Mouse (Mus musculus): ENCODE results near the gene Dus3l.

Dus3l gene

DNA sequence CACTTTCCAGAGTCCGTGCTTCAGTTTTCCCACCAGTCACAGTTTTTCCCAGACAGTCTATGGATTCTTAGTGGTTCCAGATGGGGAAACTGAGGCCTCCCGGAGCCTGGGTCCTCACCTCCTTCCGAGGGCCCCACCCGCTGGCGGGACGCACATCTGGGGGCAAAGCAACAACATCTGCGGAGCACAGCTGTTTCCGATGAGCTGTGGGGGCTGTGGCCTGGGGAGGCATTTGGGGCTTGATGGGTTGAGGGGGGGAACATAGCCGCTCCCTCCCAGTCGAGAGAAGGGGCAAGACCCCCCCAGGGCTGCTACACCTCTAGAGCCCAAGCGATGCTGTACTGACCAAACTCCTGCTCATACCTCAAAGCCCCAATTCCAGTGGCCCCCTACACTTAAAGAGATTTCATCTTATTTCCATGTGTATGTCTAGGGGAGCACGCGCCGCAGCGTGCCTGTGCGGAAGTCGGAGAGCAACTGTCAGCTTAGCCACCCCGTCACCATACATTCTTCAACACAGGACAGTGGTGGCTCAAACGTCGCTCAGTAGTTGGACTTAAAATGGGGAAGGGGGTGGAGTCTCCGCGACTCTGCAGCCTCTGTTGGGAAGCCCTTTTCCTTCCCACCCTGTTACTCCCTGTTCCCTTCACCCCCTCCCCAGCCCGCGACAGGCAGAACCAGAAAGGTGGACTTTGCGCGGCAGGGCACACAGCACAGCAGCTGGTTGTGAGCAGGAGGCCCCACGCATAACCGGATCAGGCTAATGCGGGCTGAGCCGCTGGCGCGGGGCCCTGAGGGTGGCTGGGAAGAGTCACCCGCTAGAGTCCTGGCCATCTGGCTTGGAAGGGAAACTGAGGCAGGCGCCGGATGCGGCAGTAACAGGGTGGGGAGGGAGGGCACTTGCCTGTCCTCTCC lies 10.0 kb upstream of the Dus3l start:
- CTCF ChIA-PET, result no interaction called here

DNA sequence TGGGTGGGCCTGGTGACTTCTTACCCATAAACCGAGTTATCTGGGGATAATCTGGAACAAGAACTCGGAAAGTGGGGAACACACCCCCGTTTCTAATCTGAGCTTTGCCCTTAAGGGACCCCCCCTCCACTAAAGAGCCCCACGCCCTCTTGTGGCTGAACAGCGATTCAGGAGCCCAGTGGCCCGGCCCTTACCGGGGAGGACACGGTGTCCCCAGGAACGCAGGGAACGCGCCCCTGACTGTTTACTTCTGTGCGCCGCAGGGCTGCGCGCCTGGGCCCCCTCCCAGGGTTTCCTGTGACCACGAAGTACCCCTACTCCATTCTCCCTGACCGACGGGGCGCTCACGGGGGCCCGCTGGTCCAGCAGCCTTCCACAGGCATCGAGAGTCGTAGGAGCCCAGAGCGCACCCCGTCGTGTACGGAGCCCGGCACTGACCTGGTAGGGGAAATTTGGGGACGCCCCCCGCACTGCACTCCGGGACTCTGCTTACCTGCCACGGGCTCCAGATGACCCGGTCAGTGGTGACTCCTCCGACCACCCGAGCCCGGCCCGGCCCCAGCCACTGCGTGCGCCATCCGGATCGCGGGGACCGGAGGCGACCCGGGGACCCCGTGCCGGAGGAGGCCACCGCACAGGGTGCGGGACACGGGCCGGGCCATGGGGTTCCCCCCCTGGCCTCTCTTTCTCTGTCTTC lies 7.7 kb upstream of the Dus3l start:
- CTCF ChIA-PET, result no interaction called here

DNA sequence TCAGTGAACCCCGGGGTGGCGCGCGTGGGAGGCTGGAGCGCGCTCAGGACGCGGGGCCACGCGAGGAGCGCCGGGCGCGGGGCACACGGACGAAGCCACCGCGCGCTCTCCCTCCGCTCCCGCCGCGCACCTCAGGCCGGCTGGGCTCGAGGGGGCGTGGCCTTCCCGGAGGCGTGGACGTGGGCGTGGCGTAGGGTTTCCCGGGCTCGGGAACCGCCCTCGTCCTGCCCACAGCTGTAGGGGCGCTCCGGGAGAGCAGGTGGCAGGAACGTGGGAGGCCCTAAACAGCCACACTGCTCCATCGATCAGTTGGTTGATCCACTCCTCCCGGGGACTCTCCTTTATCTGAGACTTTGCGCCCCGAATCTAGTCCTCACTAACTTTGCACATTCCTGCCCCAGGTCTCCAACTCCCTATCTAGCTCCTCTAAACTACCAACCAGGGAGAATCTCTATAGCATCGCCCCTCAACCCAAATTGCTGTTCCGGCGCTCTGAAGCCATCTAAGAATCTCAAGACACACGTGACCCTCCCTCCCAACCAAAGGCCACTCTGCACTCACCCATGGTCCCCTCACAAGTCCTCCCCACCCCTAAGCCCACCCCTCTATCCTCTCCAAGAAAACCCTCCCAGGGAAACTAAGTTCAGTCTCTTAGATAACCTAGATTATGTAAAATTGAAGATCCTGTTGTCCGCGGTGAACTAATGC lies 7.0 kb upstream of the Dus3l start, which contains the start of gene Nrtn:
Gene Nrtn (minus strand): TSS at position 115 of the 708 bp plus-strand sequence.
- CTCF ChIA-PET, result interaction anchor here (0.7 kb wide), 1 partner anchor 51 kb away, joined by 3 read pairs; no protein-coding TSS in a partner anchor

DNA sequence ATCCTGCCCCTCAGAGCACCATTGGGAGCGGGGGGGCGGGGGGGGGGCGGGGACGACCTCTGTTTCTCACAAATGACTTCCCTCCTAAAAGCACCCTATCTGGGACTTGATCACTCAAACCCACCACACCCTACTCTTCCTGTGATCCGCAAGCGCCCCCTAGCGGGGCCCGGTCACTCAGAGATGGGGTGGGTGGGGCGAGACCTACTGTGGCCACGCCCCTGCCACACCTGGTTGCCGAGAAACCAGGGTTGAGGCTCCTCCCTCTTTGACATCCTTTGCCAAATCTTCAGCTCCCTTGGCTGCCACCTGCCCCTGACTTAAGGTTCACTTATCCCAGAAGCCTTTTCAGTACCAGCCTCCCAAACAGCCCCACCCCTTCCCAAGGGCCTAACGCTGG lies 6.4 kb upstream of the Dus3l start:
- CTCF ChIA-PET, result no interaction called here

DNA sequence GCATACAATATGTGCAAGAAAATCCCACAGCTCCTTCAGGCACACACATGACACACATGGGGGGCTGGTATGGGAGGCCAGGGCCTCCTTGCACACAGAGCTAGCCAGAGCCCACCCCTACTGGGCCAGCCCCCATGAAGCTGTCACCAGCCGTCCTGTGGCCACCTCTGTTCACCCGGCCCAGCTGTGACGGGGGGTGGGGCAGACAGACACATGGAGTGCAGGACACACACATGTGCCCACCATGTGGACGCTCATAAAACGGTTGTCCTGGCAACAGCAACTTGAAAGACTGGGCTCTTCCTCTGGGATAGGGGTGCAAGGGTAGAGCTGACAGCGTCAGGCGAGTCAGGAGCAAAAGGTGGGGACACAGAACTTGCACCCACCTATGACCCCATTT lies 5.3 kb upstream of the Dus3l start:
- CTCF ChIA-PET, result no interaction called here

DNA sequence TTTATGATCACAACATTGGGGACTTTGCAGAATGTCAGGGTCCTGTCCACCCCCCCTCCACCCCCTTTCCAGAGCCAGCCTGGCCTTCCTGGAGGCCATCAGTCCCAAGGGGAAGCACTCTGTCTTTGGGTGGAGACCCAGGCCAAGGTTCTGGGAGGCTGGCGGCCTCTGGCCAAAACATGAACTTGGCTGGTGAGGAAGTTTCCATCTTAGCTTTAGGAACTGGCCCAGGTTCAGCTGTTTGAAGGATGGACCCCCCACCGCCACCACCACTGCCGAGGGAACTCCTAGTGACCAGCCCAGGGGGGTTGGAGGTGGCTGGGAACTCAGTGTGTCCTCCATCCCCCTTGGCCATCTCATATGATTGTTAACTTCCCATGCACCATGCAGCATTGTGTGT lies 3.5 kb upstream of the Dus3l start:
- CTCF ChIA-PET, result interaction anchor here (0.7 kb wide), 1 partner anchor 26 kb away, joined by 4 read pairs; no protein-coding TSS in a partner anchor

DNA sequence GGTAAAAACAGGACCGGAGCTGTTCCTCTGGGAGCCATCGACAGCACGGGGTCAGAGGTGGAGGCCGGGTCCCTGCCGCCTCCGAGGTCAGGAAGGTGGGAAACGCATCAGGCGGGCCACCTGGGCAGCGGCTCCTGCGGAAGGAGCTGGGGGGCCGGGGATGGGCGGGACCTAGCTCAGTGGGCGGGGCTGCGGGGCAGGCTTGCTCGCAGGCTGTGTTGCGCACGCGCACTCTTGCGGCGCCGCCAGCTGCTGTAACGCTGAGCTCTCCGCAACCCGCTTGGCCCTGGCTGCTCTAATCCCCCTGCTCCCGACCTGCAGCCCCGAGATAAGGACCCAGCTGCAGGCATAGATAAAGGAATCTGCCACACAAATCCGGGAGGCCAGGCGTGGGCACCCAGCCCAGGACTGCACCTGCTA lies 2.6 kb upstream of the Dus3l start:
- CTCF ChIA-PET, result interaction anchor here (0.6 kb wide), 2 partner anchors 70 to 624 kb away, joined by 5 to 6 read pairs; no protein-coding TSS in a partner anchor

DNA sequence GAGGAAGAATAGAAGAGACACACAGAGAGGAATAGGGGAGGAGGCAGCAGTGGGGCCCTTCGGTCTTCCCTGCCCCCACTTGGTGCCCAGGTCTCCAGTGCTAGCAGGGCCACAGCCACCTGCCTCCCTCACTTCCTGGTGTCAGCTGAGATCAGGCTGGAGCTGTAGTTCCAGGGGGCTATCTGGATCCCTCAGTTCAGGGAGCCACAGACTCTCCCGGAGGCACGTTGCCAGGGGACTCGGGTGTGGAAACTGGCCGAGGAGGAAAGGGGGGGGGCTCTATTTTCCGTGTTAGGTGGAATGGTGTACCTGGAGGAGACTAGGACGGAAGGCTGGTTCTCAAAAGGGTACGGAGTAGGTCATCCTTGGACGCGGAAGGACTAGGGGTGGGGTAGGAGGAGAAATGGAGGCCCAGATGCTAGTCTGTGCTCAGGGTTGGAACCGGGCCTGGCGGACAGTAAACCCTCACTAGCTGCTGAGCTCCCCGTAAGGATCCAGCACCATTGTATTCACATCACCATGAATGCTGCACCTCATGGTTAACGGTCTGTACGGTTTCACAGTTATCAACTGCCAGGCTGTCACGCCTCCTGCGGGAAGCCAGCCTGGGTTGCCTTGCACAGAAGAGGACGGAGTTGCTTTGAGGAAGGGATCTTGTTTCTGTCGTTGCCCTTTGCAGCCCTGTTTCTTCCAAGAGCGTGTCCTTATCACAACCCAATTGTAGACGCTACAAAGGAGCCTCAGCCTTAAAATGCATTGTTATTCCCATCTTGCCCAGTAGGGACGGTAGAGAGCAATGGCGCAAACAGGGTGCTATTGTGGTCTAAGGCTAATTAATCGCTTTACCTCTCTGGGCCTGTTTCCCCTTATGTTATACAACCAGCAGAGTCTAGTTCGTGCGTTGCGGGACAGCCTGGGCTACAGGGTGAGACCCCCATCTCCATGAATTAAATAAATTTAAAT lies 1.5 kb upstream of the Dus3l start:
- CTCF ChIA-PET, result interaction anchor here (0.5 kb wide), 1 partner anchor 133 kb away, joined by 3 read pairs; no protein-coding TSS in a partner anchor

DNA sequence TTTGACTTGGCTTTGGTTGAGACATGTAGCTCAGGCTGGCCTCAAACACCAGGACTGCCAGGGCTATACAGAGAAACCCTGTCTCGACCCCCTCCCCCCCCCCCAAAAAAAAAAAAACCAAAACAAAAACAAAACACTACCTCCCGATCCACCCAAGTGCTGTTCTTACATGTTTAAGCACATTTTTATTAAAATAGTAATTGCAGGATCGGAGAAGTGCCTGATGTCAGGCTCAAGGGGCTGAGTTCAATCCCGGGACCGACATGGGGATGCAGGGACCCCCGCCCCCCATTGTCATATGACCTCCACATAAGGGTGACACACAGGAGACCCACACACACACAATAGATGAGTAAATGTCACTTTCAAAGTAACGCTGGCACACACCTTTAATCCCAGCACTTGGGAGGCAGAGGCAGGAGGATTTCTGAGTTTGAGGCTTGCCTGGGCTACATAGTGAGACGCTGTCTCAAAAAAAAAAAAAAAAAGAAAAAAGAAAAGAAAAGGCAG lies 761 bp upstream of the Dus3l start:
- CTCF ChIA-PET, result no interaction called here

DNA sequence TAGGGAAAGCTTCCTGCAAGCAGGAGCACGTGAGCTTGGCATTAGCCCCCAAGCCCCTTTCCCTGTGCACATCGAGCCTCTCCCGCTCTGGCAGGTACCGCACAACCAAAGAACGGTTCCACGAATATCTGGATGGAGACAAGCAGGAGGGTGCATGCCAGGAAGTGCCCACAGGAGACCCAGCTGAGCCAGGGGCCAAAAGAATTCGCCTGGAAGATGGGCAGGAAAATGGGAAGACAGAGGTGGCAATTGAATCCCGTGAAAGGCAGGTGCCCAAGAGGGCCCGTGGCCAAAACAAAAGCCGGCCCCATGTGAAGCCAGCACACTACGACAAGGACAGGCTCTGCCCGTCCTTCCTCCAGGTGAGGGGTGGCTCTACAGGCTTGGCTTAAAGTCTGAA lies 874 bp downstream of the Dus3l start:
- CTCF ChIA-PET, result interaction anchor here (0.6 to 1.0 kb wide), 2 partner anchors 232 to 501 kb away, joined by 3 read pairs; partner anchors contain the start of gene Alkbh7

DNA sequence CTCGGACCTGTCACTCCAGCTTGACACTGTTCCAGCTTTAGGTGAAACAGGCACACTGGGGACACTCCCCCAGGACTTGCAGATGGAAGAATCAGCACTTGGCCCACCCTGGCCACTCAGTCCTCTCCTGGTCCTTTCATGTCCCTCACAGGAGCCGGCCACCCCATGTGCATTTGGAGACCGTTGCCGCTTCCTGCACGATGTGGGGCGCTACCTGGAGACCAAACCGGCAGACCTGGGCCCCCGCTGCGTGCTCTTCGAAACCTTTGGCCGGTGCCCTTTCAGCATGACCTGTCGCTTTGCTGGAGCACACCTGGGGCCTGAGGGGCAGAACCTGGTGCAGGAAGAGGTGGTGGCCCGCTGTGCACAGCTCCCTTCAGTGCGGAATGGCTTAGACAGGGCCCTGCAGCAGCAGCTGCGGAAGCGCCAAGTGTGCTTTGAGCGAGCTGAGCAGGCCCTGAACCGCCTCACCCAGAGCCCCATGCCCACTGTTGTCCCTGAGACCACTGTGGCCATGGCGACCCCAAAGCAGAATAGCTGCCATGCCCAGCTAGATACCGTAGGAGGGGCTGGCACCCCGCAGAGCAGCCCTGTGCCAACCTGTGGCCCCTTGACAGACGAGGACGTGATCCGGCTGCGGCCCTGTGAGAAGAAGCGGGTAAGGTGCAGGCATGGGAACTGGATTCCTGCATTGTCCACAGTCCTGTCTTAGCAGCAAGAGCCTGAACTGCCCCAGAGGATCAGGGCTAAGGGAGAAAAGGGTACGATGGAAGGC lies 2.3 kb downstream of the Dus3l start:
- CTCF ChIA-PET, result no interaction called here

DNA sequence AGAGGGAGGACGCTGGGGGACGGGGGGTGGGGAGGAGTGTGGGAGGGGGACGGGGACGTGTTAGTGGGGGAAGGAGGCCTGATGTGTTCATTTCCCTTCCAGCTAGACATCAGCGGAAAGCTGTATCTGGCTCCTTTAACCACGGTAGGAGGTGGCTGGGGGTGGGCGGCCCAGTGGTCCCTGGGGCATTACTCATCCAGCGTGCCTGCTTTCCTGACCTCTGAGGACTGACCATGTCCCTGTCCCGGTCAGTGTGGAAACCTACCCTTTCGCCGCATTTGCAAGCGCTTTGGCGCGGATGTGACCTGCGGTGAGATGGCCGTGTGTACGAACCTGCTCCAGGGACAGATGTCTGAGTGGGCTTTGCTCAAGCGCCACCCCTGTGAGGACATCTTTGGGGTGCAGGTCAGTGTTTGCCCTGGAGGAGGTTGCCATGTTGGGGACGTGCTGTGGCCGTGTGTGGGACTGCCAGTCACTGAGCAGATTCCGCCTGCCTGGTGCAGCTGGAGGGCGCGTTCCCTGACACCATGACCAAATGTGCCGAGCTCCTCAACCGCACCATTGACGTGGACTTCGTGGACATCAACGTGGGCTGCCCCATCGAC lies 3.1 kb downstream of the Dus3l start:
- CTCF ChIA-PET, result no interaction called here

DNA sequence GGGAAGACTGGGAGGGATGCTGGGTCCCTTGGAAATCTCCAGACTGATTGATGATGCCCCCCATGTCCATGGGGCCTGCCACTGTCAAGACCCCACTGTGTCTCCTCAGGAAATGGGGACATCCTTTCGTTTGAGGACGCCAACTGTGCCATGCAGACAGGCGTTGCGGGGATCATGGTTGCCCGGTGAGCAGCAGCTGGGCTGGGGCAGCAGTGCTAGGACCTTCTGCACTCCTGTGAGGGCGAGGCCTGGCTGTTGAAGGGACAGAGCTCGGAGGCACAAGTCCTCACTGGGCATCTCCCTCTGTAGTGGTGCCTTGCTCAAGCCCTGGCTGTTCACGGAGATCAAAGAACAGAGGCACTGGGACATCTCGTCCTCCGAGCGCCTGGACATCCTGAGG lies 4.4 kb downstream of the Dus3l start:
- CTCF ChIA-PET, result no interaction called here

DNA sequence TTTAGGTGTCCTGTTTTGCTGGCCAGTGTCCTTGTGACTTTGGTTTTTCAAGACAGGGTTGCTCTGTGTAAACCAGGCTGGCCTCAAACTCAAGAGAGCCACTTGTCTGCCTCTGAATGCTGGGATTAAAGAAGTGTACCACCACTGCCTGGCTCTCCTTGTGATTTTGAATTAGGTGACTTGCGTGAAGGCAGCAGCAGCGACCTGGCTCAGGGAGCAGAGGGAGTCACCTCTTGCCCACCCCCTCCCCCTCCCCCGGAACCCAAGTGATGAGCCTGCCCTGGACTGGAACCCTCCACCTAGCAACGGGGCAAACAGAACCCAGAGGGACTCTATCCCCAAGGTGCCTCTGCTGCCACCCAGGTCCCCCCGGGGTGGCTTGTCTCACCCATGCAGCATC lies 5.4 kb downstream of the Dus3l start, which contains the start of gene Prr22:
Gene Prr22 (plus strand): TSS at position 301 of the 400 bp plus-strand sequence.
- CTCF ChIA-PET, result no interaction called here

DNA sequence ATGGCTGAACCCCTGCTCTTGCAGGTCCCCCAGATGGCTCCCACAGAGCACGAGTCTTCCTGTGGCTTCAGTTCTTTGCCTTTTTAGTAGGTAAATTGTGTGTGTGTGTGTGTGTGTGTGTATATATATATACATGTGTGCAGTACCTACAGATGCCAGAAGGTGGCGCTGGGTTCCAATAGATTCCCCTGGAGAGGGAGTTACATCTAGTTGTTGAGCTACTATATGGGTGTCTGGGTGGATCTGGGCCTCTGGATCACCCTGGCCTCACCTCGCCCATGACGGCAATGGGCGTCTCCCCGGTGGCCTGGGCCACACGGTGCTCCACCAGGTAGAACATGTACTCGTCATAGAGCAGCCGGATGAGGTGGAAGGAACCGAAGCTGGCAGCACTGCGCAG lies 13.0 kb downstream of the Dus3l start:
- CTCF ChIA-PET, result no interaction called here

DNA sequence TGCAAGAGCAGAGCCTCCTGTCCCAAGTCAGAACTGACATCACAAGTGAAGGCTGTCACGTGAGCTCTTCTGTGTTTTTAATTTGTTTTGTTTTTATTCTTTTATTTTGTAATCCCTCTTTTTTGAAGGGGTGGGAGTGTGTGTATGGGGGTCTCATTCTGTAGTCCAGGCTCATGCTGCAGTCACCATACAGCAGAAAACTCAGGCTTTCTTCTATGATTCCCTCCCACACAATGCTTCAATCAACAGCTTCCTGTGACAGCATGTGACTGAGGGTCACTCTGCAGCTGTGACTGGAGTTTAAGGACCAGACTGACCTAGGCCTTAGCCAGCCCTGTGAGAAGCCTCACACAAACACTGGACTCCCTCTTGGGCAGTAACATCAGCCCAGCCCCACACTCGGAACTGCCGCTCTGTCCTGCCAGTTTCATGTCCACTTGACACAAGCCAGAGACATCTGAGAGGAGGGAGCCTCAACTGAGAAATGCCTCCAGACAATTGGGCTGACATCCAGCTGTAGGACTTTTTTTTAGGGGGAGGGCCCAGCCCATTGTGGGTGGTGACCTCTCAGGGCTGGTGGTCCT lies 14.3 kb downstream of the Dus3l start:
- CTCF ChIA-PET, result no interaction called here

DNA sequence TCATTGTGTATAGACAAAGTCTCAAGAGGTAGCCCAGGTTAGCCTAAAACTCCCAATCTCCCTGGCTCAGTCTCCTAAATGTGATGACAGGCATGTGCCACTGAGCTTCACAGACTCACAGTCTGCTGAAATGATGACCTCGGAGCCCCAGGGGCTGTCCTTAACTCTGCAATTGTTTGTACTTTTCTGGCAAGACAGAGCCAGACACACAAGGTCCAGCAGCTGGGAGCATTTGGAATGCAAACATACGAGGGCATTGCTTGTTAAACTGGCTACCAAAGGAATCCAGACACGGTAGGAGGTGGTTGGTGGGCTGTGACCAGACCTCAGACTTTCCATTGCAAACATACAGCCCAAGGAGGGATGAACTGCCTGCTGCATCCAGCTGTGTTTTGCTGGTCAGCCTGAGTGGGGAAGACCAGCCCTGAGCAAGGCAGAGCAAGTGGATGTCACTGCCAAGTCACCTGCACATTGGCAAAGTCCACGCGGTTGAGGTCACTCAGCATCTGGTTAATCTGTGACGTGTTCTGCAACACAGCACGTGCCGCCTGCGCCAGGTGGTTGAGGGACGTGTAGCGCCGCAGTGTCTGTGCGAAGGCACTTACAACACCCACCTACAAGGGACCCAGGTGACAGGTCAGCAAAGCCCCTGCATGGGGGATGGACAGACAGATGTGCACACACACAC lies 15.9 kb downstream of the Dus3l start:
- CTCF ChIA-PET, result no interaction called here

DNA sequence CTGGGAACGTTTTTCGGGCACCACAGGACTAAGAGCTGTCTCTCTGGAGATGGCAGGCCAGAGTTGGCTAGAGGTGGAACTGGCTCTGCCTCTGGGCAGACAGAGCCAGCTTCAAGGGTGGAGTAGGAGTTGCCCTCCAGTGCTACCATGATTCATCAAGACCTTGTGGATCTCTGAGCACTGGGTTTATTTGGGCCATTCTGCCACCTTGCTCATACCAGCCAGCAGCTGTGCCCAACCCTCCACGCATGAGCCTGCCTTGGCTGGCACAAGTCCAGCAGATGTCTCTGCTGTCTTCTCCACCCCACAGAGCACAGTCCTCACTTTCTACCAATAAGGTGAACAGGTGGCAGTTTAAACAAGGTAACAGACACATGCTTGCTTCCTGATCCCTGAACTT lies 24.3 kb downstream of the Dus3l start:
- CTCF ChIA-PET, result interaction anchor here (0.6 kb wide), 1 partner anchor 17 kb away, joined by 4 read pairs; no protein-coding TSS in a partner anchor
